Mouse (Mus musculus) bone marrow, adult 2 months (tissue): ENCODE data around the gene Taf5. TPM values are rescaled to one million over a fixed set of nuclear protein-coding genes. Genes with fewer than 3 reads are reported as not detected.
A peak's percentile ranks its signal among the peaks of the same experiment; 100 is the strongest.

ENCODE experiments used
- H3K27ac ChIP-seq: fragments of 200-500 bp; 2 replicates; pipeline ENCODE4 v1.5.1; 2012; ENCODE audit warnings: low read depth, mild to moderate bottlenecking, control low read depth, inconsistent platforms, low read length; ENCODE audit not compliant: control insufficient read depth, poor library complexity, insufficient read depth
- H3K4me1 ChIP-seq: fragments of 200-500 bp; 2 replicates; pipeline ENCODE4 v1.6.1; 2011; ENCODE audit warnings: low read length; ENCODE audit not compliant: control insufficient read depth, insufficient read depth
- H3K4me3 ChIP-seq: fragments of 200-500 bp; replicated peaks from 2 replicates; pipeline ENCODE3; 2011; ENCODE audit warnings: mild to moderate bottlenecking, low read depth, low read length, control low read depth; ENCODE audit not compliant: control insufficient read depth
- CTCF ChIP-seq: fragments of 200-500 bp; IDR thresholded peaks from 2 replicates; pipeline ENCODE4 v1.5.1; 2011; ENCODE audit warnings: low read length, control low read depth; ENCODE audit not compliant: control insufficient read depth, insufficient read depth
- POLR2A ChIP-seq: fragments of 200-500 bp; IDR thresholded peaks from 2 replicates; pipeline ENCODE4 v1.6.1; 2011; ENCODE audit warnings: low read depth, mild to moderate bottlenecking, control low read depth, low read length, borderline replicate concordance; ENCODE audit not compliant: control insufficient read depth
- WGBS: fragments of 180-500 bp; shearing (Covaris S2); methylation state at CpG from one replicate; pipeline ENCODE4 v1.1.7; 2018; 5-methylcytosine and 5-hydroxymethylcytosine counted together
- polyA plus RNA-seq: library from polyadenylated mRNA; stranded (reverse); fragments of >200 nt; gene quantifications from 2 replicates; pipeline ENCODE4 v1.2.4, GENCODE M21; 2011; ENCODE audit warnings: low replicate concordance; ENCODE audit not compliant: missing spikeins, insufficient read depth, insufficient read length

Taf5 gene
- polyA plus RNA-seq, 1 experiment, result 6.9 TPM

DNA sequence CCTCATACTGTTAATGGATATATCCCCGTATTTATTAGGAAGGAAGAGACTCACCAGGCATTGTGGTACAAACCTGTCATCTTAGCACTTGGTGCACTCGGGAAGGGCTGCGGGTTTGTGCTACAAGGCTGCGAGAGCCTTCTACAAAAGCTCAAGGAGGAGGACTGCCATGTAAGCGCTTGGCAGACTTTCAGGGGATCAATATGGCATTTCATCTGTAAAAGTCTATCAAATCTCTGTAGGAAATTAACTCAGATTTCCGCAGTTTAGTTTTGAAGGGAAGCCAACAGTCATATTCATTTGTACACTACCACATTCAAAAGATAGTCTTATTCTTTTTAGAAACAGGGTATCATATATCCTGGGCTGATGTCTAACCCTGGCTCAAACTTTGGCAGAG is 35.8 kb upstream of the Taf5 start:
- 89% methylated on average over 6 of the region's 6 CpGs for WGBS
- Histone ChIP-seq H3K4me1 (no peaks in the 10 kb centered on the region), H3K27ac (no peak overlapping the region), H3K4me3 (no peak overlapping the region)
- TF ChIP-seq POLR2A (no peak), CTCF (no peak)

DNA sequence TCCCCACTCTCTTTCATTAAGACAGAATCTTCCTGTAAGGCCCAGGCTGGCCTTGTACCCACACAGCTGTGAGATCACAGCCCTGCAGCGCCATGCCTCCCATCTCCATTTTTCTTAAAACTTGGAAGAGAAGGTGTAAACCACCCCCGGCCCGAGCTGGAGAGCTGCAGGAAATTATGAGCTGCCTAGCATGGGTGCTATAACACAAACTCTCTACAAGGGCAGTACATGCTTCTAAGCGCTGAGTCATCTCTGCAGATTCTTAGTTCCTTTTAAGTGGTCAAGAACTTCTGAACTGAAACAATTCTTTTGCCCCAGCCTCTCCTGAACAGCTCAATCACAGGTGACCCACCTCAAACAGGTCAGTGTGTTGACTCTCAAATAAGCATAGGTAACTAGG is 32.6 kb upstream of the Taf5 start:
- Histone ChIP-seq H3K4me3 (no peak overlapping the region), H3K27ac (no peak overlapping the region), H3K4me1 (no peaks in the 10 kb centered on the region)
- 60% methylated on average over 4 of the region's 4 CpGs for WGBS
- TF ChIP-seq CTCF (no peak), POLR2A (no peak)

DNA sequence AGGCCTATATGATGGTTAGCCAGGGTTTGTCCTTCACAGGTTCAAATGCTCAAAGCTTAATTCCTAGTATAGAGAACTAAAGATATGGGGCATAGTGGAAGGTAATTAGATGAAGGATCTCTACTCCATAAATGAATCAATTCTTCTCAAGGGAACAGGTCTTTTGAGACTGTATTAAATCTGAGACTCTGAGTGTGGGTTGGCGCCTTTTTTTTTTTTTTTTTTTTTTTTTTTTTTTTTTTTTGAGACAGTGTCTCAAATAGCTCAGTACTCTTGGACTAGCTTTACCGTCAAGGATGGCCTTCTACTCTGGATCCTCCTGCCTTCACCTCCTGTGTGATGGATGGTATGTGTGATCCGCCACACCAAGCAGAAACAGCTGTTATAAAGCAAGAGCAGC is 30.9 kb upstream of the Taf5 start:
- WGBS, result 76% methylated on average over 3 of the region's 3 CpGs
- no peak overlapping the region for H3K27ac ChIP-seq
- no peak overlapping the region for H3K4me3 ChIP-seq
- TF ChIP-seq POLR2A (no peak), CTCF (no peak)
- no peaks in the 10 kb centered on the region for H3K4me1 ChIP-seq

DNA sequence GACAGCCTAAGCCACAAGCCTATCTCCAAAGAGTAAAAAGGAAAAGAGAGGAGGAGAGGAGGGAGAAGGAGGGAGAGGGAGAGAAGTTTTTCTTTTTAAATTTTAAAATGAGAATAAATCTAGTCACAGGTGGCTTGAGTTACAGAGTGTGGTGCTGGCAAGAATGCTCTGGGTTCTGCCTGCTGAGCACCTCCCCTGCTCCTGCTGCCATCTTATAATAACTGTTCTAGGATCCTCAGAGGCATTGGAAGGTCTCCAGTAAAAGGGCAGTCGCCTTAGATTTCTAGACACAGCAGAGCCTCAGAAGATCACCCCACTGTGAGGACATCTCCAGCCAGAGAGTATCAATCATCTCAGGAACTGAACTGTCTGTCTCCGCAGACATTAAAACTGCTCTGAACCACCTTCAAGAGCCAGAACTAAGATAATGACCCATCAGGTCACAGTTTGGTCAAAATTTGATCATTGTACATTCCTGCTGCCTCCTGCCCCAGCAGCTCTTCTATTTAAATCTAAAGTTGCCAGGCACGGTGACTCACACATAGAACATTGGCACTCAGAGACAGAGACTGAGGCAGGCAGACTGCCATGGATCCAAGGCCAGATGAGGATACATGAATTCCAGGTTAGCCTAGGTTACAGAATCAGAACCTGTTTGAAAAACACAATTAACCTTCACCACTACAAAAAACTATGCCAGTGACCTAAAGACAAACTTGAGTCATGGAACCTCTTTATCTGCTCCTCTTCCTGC is 26.6 kb upstream of the Taf5 start:
- 86% methylated on average over 3 of the region's 3 CpGs for WGBS
- no peak overlapping the region for H3K27ac ChIP-seq
- H3K4me3 ChIP-seq, result no peak overlapping the region
- no peaks in the 10 kb centered on the region for H3K4me1 ChIP-seq
- no peak for TF ChIP-seq CTCF
- TF ChIP-seq POLR2A, result no peak

DNA sequence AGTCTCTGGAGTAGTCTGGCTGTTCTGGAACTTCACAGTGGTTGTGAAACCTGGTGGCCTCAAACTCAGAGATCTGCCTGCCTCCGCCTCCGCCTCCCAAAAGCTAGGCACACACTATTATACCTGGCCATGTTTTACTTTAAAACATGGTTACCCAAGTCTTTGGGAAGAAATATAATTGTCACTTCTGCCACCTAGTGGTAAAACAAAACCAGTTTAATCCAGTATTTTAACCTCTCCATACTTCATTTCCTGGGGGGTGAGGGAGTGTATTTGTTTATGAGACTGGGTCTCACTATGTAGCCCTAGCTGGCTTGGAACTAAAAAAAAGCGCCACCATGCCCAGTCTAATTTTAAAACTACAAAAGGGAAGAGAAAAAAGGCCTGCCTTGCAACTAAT is 23.9 kb upstream of the Taf5 start:
- TF ChIP-seq POLR2A (no peak), CTCF (no peak)
- H3K27ac ChIP-seq, result no peak overlapping the region
- no peak overlapping the region for H3K4me3 ChIP-seq
- 64% methylated on average over 3 of the region's 3 CpGs for whole genome bisulfite sequencing
- H3K4me1 ChIP-seq, result no peaks in the 10 kb centered on the region

DNA sequence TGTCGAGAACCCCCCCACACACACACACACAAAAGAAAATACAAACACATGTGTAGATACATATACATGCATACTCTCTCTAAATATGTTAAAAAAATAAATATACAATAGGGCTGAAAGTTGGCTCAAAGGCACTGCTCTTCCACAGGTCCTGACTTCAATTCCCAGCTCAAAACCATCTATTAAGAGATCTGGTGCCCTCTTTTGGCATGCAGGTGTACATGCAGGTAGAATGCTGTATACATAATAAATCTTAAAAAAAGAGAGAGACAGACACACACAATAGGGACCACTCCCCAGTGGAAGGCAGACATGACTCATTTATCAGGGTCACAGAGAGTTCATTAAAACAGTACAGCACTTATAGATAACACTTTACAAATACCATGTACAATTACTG is 21.2 kb upstream of the Taf5 start:
- TF ChIP-seq CTCF (no peak), POLR2A (no peak)
- 89% methylated on average over 1 of the region's 1 CpGs for WGBS
- Histone ChIP-seq H3K4me1 (no peaks in the 10 kb centered on the region; the same call in 1 of the 2 replicates), H3K4me3 (no peak overlapping the region), H3K27ac (no peak overlapping the region)

DNA sequence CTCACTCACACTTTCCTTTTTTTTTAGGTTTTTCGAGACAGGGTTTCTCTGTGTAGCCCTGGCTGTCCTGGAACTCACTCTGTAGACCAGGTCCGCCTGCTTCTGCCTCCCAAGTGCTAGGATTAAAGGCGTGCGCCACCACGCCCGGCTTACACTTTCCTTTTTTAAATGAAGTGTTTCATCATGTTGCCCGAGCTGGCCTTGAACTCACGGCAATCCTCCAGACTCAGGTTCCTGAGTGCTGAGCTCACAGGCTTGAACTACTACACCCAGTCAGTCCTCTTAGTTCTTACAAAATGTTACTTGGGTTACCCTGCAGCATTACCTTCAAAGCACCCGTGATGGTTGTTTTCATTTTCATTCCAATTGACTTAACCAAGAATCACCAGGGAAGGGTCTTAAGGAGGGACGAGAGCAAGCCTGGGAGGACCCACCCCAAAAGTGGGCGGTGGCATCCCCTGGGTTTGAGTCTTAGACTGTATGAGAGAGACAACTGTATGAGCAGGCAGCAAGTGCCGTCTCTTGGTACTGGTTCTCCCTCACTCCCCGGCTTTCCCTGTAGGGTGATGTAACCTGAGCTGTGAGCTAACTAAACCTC is 20.2 kb upstream of the Taf5 start:
- H3K4me3 ChIP-seq, result no peak overlapping the region
- H3K4me1 ChIP-seq, result no peaks in the 10 kb centered on the region; the same call in 1 of the 2 replicates
- no peak overlapping the region for H3K27ac ChIP-seq
- 87% methylated on average over 13 of the region's 13 CpGs for WGBS
- TF ChIP-seq POLR2A (no peak), CTCF (no peak)

DNA sequence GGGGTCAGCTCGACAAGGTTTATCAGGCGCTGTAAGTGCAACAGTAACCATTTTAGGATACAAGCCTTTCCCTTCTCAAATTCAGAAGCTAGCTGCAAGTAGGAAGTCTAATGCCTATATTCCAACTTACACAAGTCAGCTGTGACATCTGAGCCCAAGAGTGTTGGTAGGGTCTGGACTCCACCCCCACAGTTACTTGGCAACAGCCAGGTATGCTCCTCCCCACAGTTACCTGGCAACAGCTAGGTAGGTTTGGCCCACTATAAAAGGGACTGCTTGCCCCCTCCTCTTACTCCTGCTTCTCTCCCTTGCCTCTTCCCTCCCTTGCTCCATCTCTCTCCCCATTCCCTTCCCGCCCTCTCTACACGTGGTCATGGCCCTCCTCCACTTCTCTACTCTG is 18.5 kb upstream of the Taf5 start:
- Histone ChIP-seq H3K4me3 (no peak overlapping the region), H3K4me1 (no peaks in the 10 kb centered on the region; the same call in 1 of the 2 replicates), H3K27ac (no peak overlapping the region)
- TF ChIP-seq POLR2A (no peak), CTCF (no peak)
- WGBS, result 64% methylated on average over 4 of the region's 4 CpGs

DNA sequence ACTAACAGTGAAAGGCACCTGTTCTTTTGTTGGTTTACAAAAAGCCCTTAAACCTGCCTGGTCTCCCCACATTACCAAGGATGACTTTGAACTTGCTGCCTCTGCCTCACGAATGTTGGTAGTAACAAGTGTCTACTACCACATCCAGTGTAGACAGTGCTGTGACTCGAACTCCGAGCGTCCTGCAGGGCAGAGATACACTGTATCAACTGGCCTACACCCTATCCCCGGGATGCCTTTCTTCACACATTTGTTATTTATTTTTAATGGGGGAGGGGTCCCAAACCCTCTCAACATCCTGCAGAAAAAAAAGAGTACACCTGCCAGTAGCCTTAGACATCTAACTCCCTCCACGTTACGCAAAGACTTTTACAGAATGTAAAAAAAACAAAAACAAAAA is 17.7 kb upstream of the Taf5 start:
- WGBS, result 8% methylated on average over 7 of the region's 7 CpGs
- TF ChIP-seq CTCF, result no peak
- TF ChIP-seq POLR2A, result no peak
- Histone ChIP-seq H3K27ac (no peak overlapping the region), H3K4me1 (no peaks in the 10 kb centered on the region; the same call in 1 of the 2 replicates), H3K4me3 (peak overlapping the region; percentile 32)
